ENCODE assay signal across 10 mouse cellular contexts in the genomic region with DNA sequence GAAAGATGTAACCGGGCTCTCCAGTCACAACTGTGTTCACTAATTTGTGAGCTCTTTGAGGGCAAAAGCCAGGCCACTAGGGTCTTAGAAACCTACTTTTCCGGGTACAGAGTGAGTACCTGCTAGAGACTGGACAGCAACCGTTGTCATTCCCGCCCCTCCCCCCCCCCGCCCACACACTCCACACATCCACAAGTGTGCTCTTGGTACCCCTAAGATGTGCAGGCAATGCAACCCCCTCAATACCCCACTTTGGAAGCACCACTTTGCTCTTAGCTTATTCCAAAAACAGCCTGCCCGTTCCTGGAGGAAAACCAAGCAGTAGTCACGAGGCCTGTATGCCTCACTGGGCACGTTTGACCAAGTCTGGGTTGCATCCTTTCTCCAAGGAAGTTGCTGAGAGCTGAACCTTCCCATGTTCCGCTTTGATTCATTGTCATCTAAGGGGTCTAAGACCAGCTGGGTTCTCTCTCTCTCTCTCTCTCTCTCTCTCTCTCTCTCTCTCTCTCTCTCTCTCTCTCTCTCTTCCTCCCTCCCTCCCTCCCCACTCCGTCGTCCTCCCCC. TPM values are rescaled to one million over a fixed set of nuclear protein-coding genes. Genes with fewer than 3 reads are reported as not detected.
DNase-seq lines count a peak whose midpoint lies in the region; ATAC-seq lines count a peak whose summit lies in the region.
"Had no signal": no experiment of that assay in that cellular context is flagged by ENCODE, and none has a peak within 500 bp of the region (broad histone marks: within the 10 kb centered on the region; RNA-seq: fewer than 3 reads in every experiment).

No protein-coding gene starts in this region.

- peak overlapping the region; percentile 89 for H3K4me2 ChIP-seq in kidney, embryonic 15.5 days

- no peaks in the 10 kb centered on the region for H3K9me3 ChIP-seq in kidney, embryonic 15.5 days (replicated peaks)
- H3K9me3 ChIP-seq in forebrain, embryonic 10.5 days = no peaks in the 10 kb centered on the region

- WGBS in kidney, embryonic 15.5 days = 9% methylated on average over 9 of the region's 11 CpGs
- 12% methylated on average over 8 of the region's 11 CpGs for WGBS in forebrain, embryonic 10.5 days

- peaks cover 83% of the 10 kb centered on the region for H3K27me3 ChIP-seq in kidney, embryonic 15.5 days
- H3K27me3 ChIP-seq in forebrain, embryonic 10.5 days (ENCODE audit: poor library complexity, severe bottlenecking) = peaks cover 69% of the 10 kb centered on the region

- peaks cover 40% of the 10 kb centered on the region for H3K4me1 ChIP-seq in kidney, embryonic 15.5 days
- H3K4me1 ChIP-seq in forebrain, embryonic 10.5 days = peaks cover 56% of the 10 kb centered on the region

- no peak; the same call in 1 of the 2 replicates for ATAC-seq in kidney, embryonic 15.5 days (replicated peaks; ENCODE audit: low FRiP score)

- H3K4me3 ChIP-seq in kidney, embryonic 15.5 days (replicated peaks) = no peak overlapping the region
- peak overlapping the region; percentile 69 for H3K4me3 ChIP-seq in forebrain, embryonic 10.5 days

- DNase-seq in kidney, adult 18-20 months = no peak
- no peak for DNase-seq in forebrain, embryonic 10.5 days (ENCODE audit: extremely low spot score, low spot score)
- DNase-seq in left cerebral cortex, postnatal 36 days (ENCODE audit: low spot score in 2 of 2) = peak; percentile 58 to 76
- DNase-seq in right cerebral cortex, postnatal 36 days (ENCODE audit: low spot score in 2 of 2) = peak; percentile 44 to 75
- DNase-seq in Muller cell, postnatal 12 days (ENCODE audit: inconsistent ontology term) = no peak
- DNase-seq in thymus, postnatal 25 days = no peak
- DNase-seq in thymus, postnatal 36 days = no peak

- intact Hi-C loops in left cerebral cortex, postnatal 36 days (cut with DNase I) = loop anchor here (5.0 kb wide), 4 partner anchors 76 to 224 kb away; no protein-coding TSS in a partner anchor

- H3K27ac ChIP-seq in kidney, embryonic 15.5 days = no peak overlapping the region
- H3K27ac ChIP-seq in forebrain, embryonic 10.5 days = 0 out of 2 replicates have a peak overlapping the region, but pooled peaks have one; percentile 30

- no peaks in the 10 kb centered on the region for H3K36me3 ChIP-seq in kidney, embryonic 15.5 days
- H3K36me3 ChIP-seq in forebrain, embryonic 10.5 days (replicated peaks) = no peaks in the 10 kb centered on the region

- H3K9ac ChIP-seq in kidney, embryonic 15.5 days = no peak overlapping the region
- H3K9ac ChIP-seq: lung, embryonic 14.5 days had no signal

RNA-seq across cellular contexts. Expression of gene Prmt8, which starts 3.1 kb away (rescaled TPM):
- 0.05 and 0.10 TPM in 2 replicates for polyA plus RNA-seq in kidney, embryonic 15.5 days (2015; fragmentation: Nextera tagmentation; extraction: Ambion mirVana)
- polyA plus RNA-seq in forebrain, embryonic 10.5 days (2016; fragmentation: Nextera tagmentation; extraction: Ambion mirVana) = 5.0 and 5.2 TPM in 2 replicates
- total RNA-seq in left cerebral cortex, postnatal 36 days (2021) = 10 to 100 TPM; 90.8 to 97.3 TPM
- total RNA-seq: MEL had no signal
- polyA plus RNA-seq: lung, embryonic 14.5 days had no signal

Comparison
In these comparisons a context has a peak if more than half of its experiments do, and no peak if none do; other contexts are left out.
1. DNase-seq: peak in left cerebral cortex, postnatal 36 days (2 of 2) and right cerebral cortex, postnatal 36 days (2 of 2); none in kidney, adult 18-20 months (single experiment), forebrain, embryonic 10.5 days (single experiment), Muller cell, postnatal 12 days (single experiment), thymus, postnatal 25 days (single experiment) and thymus, postnatal 36 days (0 of 2).